Comparison of ENCODE assay signal across 23 mouse cellular contexts in genomic region chr17:12387781-12388180, GRCm38 (mm10). TPM values are rescaled to one million over a fixed set of nuclear protein-coding genes. Genes with fewer than 3 reads are reported as not detected.
DNase-seq lines count a peak whose midpoint lies in the region; ATAC-seq and TF ChIP-seq lines count a peak whose summit lies in the region.
"Had no signal": no experiment of that assay in that cellular context is flagged by ENCODE, and none has a peak within 500 bp of the region (broad histone marks: within the 10 kb centered on the region; RNA-seq: fewer than 3 reads in every experiment).

No protein-coding gene starts in this region.

- no peak overlapping the region for H3K4me2 ChIP-seq in liver, postnatal 0 days (ENCODE audit: low read depth, low read length)
- H3K4me2 ChIP-seq in liver, embryonic 11.5 days: no peak overlapping the region

- no peaks in the 10 kb centered on the region for H3K79me2 ChIP-seq in liver, adult 2 months (ENCODE audit: control insufficient read depth, insufficient read depth, low read length)

- H3K27ac ChIP-seq in liver, adult 2 months (replicated peaks; ENCODE audit: insufficient read depth, low read depth, low read length): peak overlapping the region; percentile 65
- H3K27ac ChIP-seq in liver, postnatal 0 days (ENCODE audit: low read depth): 0 out of 2 replicates have a peak overlapping the region, but pooled peaks have one; percentile 18
- H3K27ac ChIP-seq in liver, embryonic 11.5 days (ENCODE audit: low read depth, low read length): no peak overlapping the region
- peak overlapping the region; percentile 55 for H3K27ac ChIP-seq in small intestine, adult 2 months (ENCODE audit: insufficient read depth, low read depth, low read length)

- H3K27me3 ChIP-seq in liver, adult 2 months (ENCODE audit: control insufficient read depth, insufficient read depth, low read length): no peaks in the 10 kb centered on the region
- H3K27me3 ChIP-seq in liver, postnatal 0 days (ENCODE audit: insufficient read depth, low read length): no peaks in the 10 kb centered on the region
- peaks cover 9% of the 10 kb centered on the region; the same call in 1 of the 2 replicates for H3K27me3 ChIP-seq in liver, embryonic 11.5 days (replicated peaks; ENCODE audit: control insufficient read depth, insufficient read depth, low read length)
- no peaks in the 10 kb centered on the region for H3K27me3 ChIP-seq in small intestine, adult 2 months (ENCODE audit: control insufficient read depth, insufficient read depth, low read length)

- 0 out of 2 replicates have a peak overlapping the region, but pooled peaks have one; percentile 45 for H3K9ac ChIP-seq in liver, adult 2 months (ENCODE audit: low read depth, low read length)
- no peak overlapping the region for H3K9ac ChIP-seq in liver, postnatal 0 days (replicated peaks)
- no peak overlapping the region for H3K9ac ChIP-seq in liver, embryonic 11.5 days (ENCODE audit: low read depth, low read length)

- WGBS in liver, adult 2 months: 22% methylated on average over 2 of the region's 2 CpGs
- WGBS in liver, postnatal 0 days (ENCODE audit: insufficient replicate concordance): 75% methylated on average over 2 of the region's 2 CpGs
- WGBS in liver, embryonic 11.5 days: 72% methylated on average over 2 of the region's 2 CpGs
- 52% methylated on average over 2 of the region's 2 CpGs for WGBS in small intestine, adult 2 months

- H3K4me3 ChIP-seq in liver, adult 2 months (ENCODE audit: insufficient read depth, low read depth, low read length): no peak overlapping the region
- no peak overlapping the region for H3K4me3 ChIP-seq in liver, postnatal 0 days (ENCODE audit: low read depth, low read length)
- no peak overlapping the region for H3K4me3 ChIP-seq in liver, embryonic 11.5 days (ENCODE audit: low read depth, low read length)
- H3K4me3 ChIP-seq in small intestine, adult 2 months (ENCODE audit: low read depth, low read length): no peak overlapping the region

- peaks cover 38% of the 10 kb centered on the region for H3K4me1 ChIP-seq in liver, adult 2 months (ENCODE audit: control insufficient read depth, insufficient read depth, low read length)
- peaks cover 9% of the 10 kb centered on the region; the same call in 1 of the 2 replicates for H3K4me1 ChIP-seq in liver, postnatal 0 days (ENCODE audit: insufficient read depth)
- H3K4me1 ChIP-seq in liver, embryonic 11.5 days (replicated peaks; ENCODE audit: control insufficient read depth, insufficient read depth, low read length): no peaks in the 10 kb centered on the region
- H3K4me1 ChIP-seq in small intestine, adult 2 months (ENCODE audit: control insufficient read depth, insufficient read depth, insufficient read length, low read length): peaks cover 8% of the 10 kb centered on the region; the same call in 1 of the 2 replicates

- no peak for TF ChIP-seq EP300 in liver, postnatal 0 days (IDR thresholded peaks at IDR 0.05; ENCODE audit: low read depth)

- H3K36me3 ChIP-seq in liver, adult 2 months (ENCODE audit: control insufficient read depth, insufficient read depth, low read length): peaks cover 87% of the 10 kb centered on the region
- peaks cover 16% of the 10 kb centered on the region; the same call in 1 of the 2 replicates for H3K36me3 ChIP-seq in liver, postnatal 0 days (replicated peaks; ENCODE audit: insufficient read depth, low read length)
- no peaks in the 10 kb centered on the region; the same call in 1 of the 2 replicates for H3K36me3 ChIP-seq in liver, embryonic 11.5 days (ENCODE audit: control insufficient read depth, insufficient read depth, low read length)
- H3K36me3 ChIP-seq in small intestine, adult 2 months (ENCODE audit: control insufficient read depth, insufficient read depth, low read length): no peaks in the 10 kb centered on the region
- H3K36me3 ChIP-seq: G1E had no signal

- no peak for TF ChIP-seq POLR2A in liver, adult 2 months (IDR thresholded peaks at IDR 0.05; ENCODE audit: extremely low read depth, insufficient read depth, low read length)
- TF ChIP-seq POLR2A in small intestine, adult 2 months (IDR thresholded peaks at IDR 0.05; ENCODE audit: low read depth, low read length): no peak

- ATAC-seq in liver, postnatal 0 days: no peak
- ATAC-seq in liver, embryonic 11.5 days (replicated peaks; ENCODE audit: low FRiP score): no peak
- ATAC-seq: activated CD4-positive, CD25-positive, alpha-beta regulatory T cell, adult 4 months; CD4-positive, CD25-positive, alpha-beta regulatory T cell, adult 4 months; Patski had no signal

- H3K9me3 ChIP-seq in liver, postnatal 0 days (ENCODE audit: low read length): no peaks in the 10 kb centered on the region
- no peaks in the 10 kb centered on the region for H3K9me3 ChIP-seq in liver, embryonic 11.5 days (ENCODE audit: control insufficient read depth, low read length)
- H3K9me3 ChIP-seq: G1E had no signal

- DNase-seq in liver, adult 2 months (ENCODE audit: extremely low read depth, low read depth, low spot score): peak; percentile 92
- DNase-seq in liver: no peak
- DNase-seq in liver, postnatal 0 days: no peak
- no peak for DNase-seq in liver, embryonic 11.5 days (ENCODE audit: low spot score)
- no peak for DNase-seq in urinary bladder, postnatal 4 days (ENCODE audit: low spot score in 2 of 2)
- DNase-seq: adrenal gland, adult 2 months; adrenal gland, adult 8-10 months; adrenal gland, postnatal 10 days; adrenal gland, postnatal 14 days; adrenal gland, postnatal 25 days; adrenal gland, postnatal 36 days; B cell, adult 2 months; cerebellum, adult 11 months; cerebellum, adult 11-12 months; cerebellum, adult 18-20 months had no signal

- no peak for TF ChIP-seq CTCF in liver, adult 2 months (IDR thresholded peaks at IDR 0.05; ENCODE audit: low read depth, low read length)
- TF ChIP-seq CTCF in liver, postnatal 0 days (IDR thresholded peaks at IDR 0.05; ENCODE audit: low read depth): no peak
- TF ChIP-seq CTCF in small intestine, adult 2 months (IDR thresholded peaks at IDR 0.05; ENCODE audit: extremely low read depth, insufficient read length, insufficient replicate concordance, low read depth, low read length): no peak

RNA-seq across cellular contexts. Expression of gene Plg, which starts 9.4 kb away (rescaled TPM):
- total RNA-seq in liver, adult 2 months (2014; rRNA removed): 1,031 and 1,068 TPM in 2 replicates
- 1,361 and 1,403 TPM in 2 replicates for polyA plus RNA-seq in liver, adult 2 months (2012; rRNA removed)
- polyA plus RNA-seq in liver, postnatal 0 days (2015; fragmentation: Nextera tagmentation; extraction: Ambion mirVana): 1,130 and 1,170 TPM in 2 replicates
- 130 and 157 TPM in 2 replicates for polyA plus RNA-seq in liver, embryonic 11.5 days (2014; fragmentation: Nextera tagmentation; extraction: Ambion mirVana)
- not detected in 2 replicates for polyA plus RNA-seq in small intestine, adult 2 months (2012; rRNA removed)
- total RNA-seq: adrenal gland, postnatal 25 days; CH12.LX; ES-E14; G1E; MEL had no signal
- polyA plus RNA-seq: activated CD4-positive, CD25-positive, alpha-beta regulatory T cell, adult 4 months; CD4-positive, CD25-positive, alpha-beta regulatory T cell, adult 4 months; G1E had no signal

Comparison
In these comparisons a context has a peak if more than half of its experiments do, and no peak if none do; other contexts are left out.
1. RNA of gene Plg, which starts 9.4 kb away (polyA plus RNA-seq): 1,361 to 1,403 TPM in liver, adult 2 months, 1,130 to 1,170 TPM in liver, postnatal 0 days and 130 to 157 TPM in liver, embryonic 11.5 days; not detected in small intestine, adult 2 months; every median in the first group is over 100 times any median in the second.